Comparison of ENCODE assay signal across 19 mouse cellular contexts in the genomic region with DNA sequence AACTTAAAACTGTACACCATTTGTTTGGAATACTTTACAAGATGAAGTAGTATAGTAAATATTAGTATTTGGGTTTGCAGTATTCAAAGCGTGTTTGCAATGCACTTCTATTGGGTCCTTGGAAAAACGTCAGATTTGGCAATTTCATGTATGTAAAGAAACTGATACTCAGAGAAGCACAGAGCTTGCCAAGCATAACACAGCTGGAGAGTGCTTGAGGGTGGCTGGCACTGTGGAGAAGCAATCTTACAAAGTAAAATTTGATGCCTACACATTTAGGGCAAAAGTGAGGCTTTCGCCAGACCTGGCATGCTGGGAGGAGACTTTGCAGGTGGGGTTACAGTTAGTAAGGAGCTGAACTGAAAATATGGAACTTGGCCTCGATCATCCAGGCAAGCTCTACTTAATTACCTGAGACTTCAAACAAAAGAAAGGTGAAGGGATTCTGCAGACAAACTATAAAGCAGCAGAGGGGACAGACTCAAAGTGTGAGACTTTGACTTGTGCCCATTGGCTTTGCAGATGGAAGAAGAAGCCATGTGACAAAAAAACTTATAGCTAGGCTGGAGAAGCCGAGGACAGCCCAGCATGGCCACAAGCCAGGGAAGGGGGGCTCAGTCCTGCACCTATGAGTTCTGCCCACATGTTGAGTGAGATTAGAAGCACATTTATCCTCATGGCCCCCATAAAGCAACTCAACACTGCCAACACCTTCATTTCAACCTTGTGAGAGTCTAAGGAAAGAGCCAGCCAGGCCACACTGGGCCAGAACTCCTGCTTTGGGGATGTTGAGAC.
DNase-seq lines count a peak whose midpoint lies in the region; ATAC-seq and TF ChIP-seq lines count a peak whose summit lies in the region.
"Had no signal": no experiment of that assay in that cellular context is flagged by ENCODE, and none has a peak within 500 bp of the region (broad histone marks: within the 10 kb centered on the region; RNA-seq: fewer than 3 reads in every experiment).

No protein-coding gene starts in this region.

- TF ChIP-seq POLR2A in lung, adult 2 months (IDR thresholded peaks at IDR 0.05; ENCODE audit: borderline replicate concordance, extremely low read depth, low read depth, low read length), result no peak

- intact Hi-C loops in gastrocnemius, postnatal 14 days (cut with DNase I; ENCODE audit: low total_unique reads), result no loop called here

- no peaks in the 10 kb centered on the region; the same call in 1 of the 2 replicates for H3K4me1 ChIP-seq in lung, adult 2 months (ENCODE audit: control insufficient read depth, insufficient read depth, low read length)
- H3K4me1 ChIP-seq: forebrain, embryonic 13.5 days; heart, embryonic 13.5 days; kidney, embryonic 15.5 days had no signal

- peak; percentile 12 for DNase-seq in adipocyte (ENCODE audit: low spot score)
- DNase-seq in gonadal fat pad, adult 2 months (ENCODE audit: low read depth), result peak; percentile 86
- DNase-seq in lung, adult 2 months, result peak; percentile 54
- peak; percentile 48 for DNase-seq in lung, postnatal 14 days
- DNase-seq in gastrocnemius, postnatal 14 days, result no peak
- DNase-seq in kidney, postnatal 36 days, result no peak
- DNase-seq in kidney, postnatal 25 days, result no peak
- DNase-seq: adrenal gland, postnatal 36 days; cerebellum, adult 11 months; cerebellum, postnatal 10 days; heart, adult 2 months; heart, postnatal 14 days; kidney, adult 11 months; layer of hippocampus, adult 9-11 months had no signal

- TF ChIP-seq CTCF in lung, adult 2 months (IDR thresholded peaks at IDR 0.05; ENCODE audit: insufficient read depth, low read length), result no peak

- 60% methylated on average over 5 of the region's 5 CpGs for WGBS in lung, adult 2 months

- no peak overlapping the region for H3K4me3 ChIP-seq in lung, adult 2 months (replicated peaks; ENCODE audit: extremely low read depth, low read depth, low read length)
- H3K4me3 ChIP-seq: forebrain, embryonic 13.5 days; heart, adult 2 months; heart, embryonic 13.5 days; kidney, embryonic 15.5 days; liver, embryonic 12.5 days had no signal

- ATAC-seq in activated CD4-positive, CD25-positive, alpha-beta regulatory T cell, adult 4 months, result no peak
- ATAC-seq: forebrain, embryonic 13.5 days; liver, embryonic 12.5 days had no signal

Comparison
In these comparisons a context has a peak if more than half of its experiments do, and no peak if none do; other contexts are left out.
1. DNase-seq: peak in adipocyte (single experiment), gonadal fat pad, adult 2 months (single experiment), lung, adult 2 months (single experiment) and lung, postnatal 14 days (single experiment); none in gastrocnemius, postnatal 14 days (single experiment), kidney, postnatal 36 days (0 of 2) and kidney, postnatal 25 days (0 of 2).